ENCODE assay signal across 7 mouse cellular contexts in the genomic region with DNA sequence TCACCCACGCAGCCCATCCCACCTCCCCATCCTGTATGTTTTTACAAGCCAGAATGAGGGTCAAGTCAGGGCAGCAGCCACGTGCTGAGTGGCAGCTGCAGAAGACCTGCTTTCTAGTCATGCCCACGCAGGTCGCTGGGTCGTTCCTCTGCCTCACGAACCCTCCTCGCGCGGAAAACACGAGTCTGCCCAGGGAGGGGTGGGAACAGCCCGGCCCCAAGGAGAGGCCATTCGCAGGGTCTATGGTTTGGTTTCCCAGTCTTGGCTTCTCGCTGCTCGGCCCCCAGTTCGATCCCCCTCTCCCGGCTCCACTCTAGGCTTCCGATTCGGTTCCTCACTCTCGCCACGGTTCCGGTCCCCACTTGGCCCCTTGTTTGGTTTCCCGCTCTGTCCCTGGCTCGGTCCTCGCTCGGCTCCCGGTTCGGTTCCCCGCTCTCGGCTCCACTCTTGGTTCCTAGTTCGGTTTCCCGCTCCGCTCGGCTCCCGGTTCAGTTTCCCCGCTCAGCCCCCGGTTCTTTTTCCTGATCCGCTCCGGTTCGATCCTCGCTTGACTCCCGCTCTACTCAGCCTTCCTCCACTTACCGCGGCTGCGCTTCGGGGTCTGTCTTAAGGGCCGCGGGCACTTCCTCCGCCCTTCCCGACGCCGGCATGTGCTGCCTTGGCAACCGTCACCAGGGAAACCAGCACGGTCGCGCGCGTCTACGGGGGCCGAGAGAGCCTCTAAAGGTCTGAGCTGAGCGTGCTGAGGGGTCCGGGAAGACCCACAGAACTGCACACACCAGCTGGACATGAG. TPM values are rescaled to one million over a fixed set of nuclear protein-coding genes. Genes with fewer than 3 reads are reported as not detected.
DNase-seq lines count a peak whose midpoint lies in the region; ATAC-seq and TF ChIP-seq lines count a peak whose summit lies in the region.

A gene (minus strand): TSS at position 633 of the 793 bp plus-strand sequence.

- peak within 1 kb of the TSS; percentile 56 for H3K9ac ChIP-seq in limb, embryonic 14.5 days (ENCODE audit: low read depth, low read length, severe bottlenecking)
- peak within 1 kb of the TSS; percentile 65 for H3K9ac ChIP-seq in midbrain, embryonic 13.5 days (replicated peaks)

- H3K4me3 ChIP-seq in limb, embryonic 14.5 days (replicated peaks; ENCODE audit: low read length) = peak within 1 kb of the TSS; percentile 46
- peak within 1 kb of the TSS; percentile 51 for H3K4me3 ChIP-seq in midbrain, embryonic 13.5 days (replicated peaks)

- H3K27me3 ChIP-seq in limb, embryonic 14.5 days (ENCODE audit: control insufficient read depth, insufficient read depth, low read length) = no peaks in the 10 kb centered on the region
- H3K27me3 ChIP-seq in midbrain, embryonic 13.5 days = no peaks in the 10 kb centered on the region

- peak; percentile 85 for ATAC-seq in limb, embryonic 14.5 days (ENCODE audit: low FRiP score, low read depth)
- peak; percentile 96 for ATAC-seq in midbrain, embryonic 13.5 days

- no peak within 1 kb of the TSS for H3K27ac ChIP-seq in limb, embryonic 14.5 days (replicated peaks; ENCODE audit: low read depth, low read length)
- H3K27ac ChIP-seq in midbrain, embryonic 13.5 days = no peak within 1 kb of the TSS

- TF ChIP-seq POLR2A in limb, embryonic 14.5 days (IDR thresholded peaks at IDR 0.05; ENCODE audit: borderline replicate concordance, extremely low read depth, insufficient read depth, insufficient read length) = no peak

- peak within 1 kb of the TSS; percentile 90 for H3K4me2 ChIP-seq in limb, embryonic 14.5 days (replicated peaks; ENCODE audit: low read depth, low read length, severe bottlenecking)
- peak within 1 kb of the TSS; percentile 72 for H3K4me2 ChIP-seq in midbrain, embryonic 13.5 days (replicated peaks)

- no peaks in the 10 kb centered on the region for H3K4me1 ChIP-seq in limb, embryonic 14.5 days (ENCODE audit: control insufficient read depth, insufficient read depth, low read length)
- H3K4me1 ChIP-seq in midbrain, embryonic 13.5 days (replicated peaks) = peaks cover 10% of the 10 kb centered on the region

- 2% methylated on average over 61 of the region's 61 CpGs for WGBS in limb, embryonic 14.5 days
- WGBS in midbrain, embryonic 13.5 days = 2% methylated on average over 61 of the region's 61 CpGs

- DNase-seq in adrenal gland, adult 18-20 months (ENCODE audit: low spot score in 2 of 2) = peak; percentile 73 to 77
- DNase-seq in embryo, embryonic 11.5 days (ENCODE audit: low read depth, low spot score) = peak; percentile 72
- peak; percentile 39 to 49 for DNase-seq in heart, adult 9 months (ENCODE audit: low spot score in 2 of 2)
- peak; percentile 50 for DNase-seq in kidney, adult 9 months
- DNase-seq in limb, embryonic 14.5 days (ENCODE audit: low spot score) = peak; percentile 64
- DNase-seq in spleen, postnatal 36 days (ENCODE audit: low spot score in 2 of 2) = peak; percentile 62 to 68

- no peaks in the 10 kb centered on the region for H3K36me3 ChIP-seq in limb, embryonic 14.5 days (ENCODE audit: control insufficient read depth, insufficient read depth, low read length)
- no peaks in the 10 kb centered on the region for H3K36me3 ChIP-seq in midbrain, embryonic 13.5 days

- no peaks in the 10 kb centered on the region for H3K9me3 ChIP-seq in limb, embryonic 14.5 days (ENCODE audit: control insufficient read depth, low read length)
- H3K9me3 ChIP-seq in midbrain, embryonic 13.5 days = no peaks in the 10 kb centered on the region

RNA-seq across cellular contexts. Expression of the gene that starts here (rescaled TPM):
- under 1 TPM; 0.70 to 0.93 TPM for total RNA-seq in adrenal gland, adult 18-20 months (2021)
- 0.58 and 0.79 TPM in 2 replicates for polyA plus RNA-seq in limb, embryonic 14.5 days (2012; rRNA removed)
- polyA plus RNA-seq in limb, embryonic 14.5 days (2014; fragmentation: Nextera tagmentation; extraction: Ambion mirVana) = 0.47 and 0.59 TPM in 2 replicates
- polyA plus RNA-seq in midbrain, embryonic 13.5 days (2015; fragmentation: Nextera tagmentation; extraction: Ambion mirVana) = 2.8 and 5.0 TPM in 2 replicates

Comparison
In these comparisons a context has a peak if more than half of its experiments do, and no peak if none do; other contexts are left out.
1. Peak in DNase-seq in adrenal gland, adult 18-20 months; RNA of the gene not detected or under 1 TPM.
2. Peak in DNase-seq, ATAC-seq, H3K4me3 ChIP-seq, H3K9ac ChIP-seq and H3K4me2 ChIP-seq in limb, embryonic 14.5 days; RNA of the gene not detected or under 1 TPM.